Mouse (Mus musculus): Measurements from ENCODE around the gene Tbrg4. TPM values are rescaled to one million over a fixed set of nuclear protein-coding genes. Genes with fewer than 3 reads are reported as not detected.

Tbrg4 gene
- 29.3 and 35.2 TPM in 2 replicates for polyA plus RNA-seq (2015; fragmentation: Nextera tagmentation; extraction: Ambion mirVana)

- H3K9ac ChIP-seq (ENCODE audit: low read depth, low read length): peak within 1 kb of the TSS; percentile 85
- H3K4me1 ChIP-seq (ENCODE audit: control insufficient read depth, insufficient read depth, low read depth, low read length): peaks cover 29% of the 10 kb centered on the region
- H3K27me3 ChIP-seq (replicated peaks; ENCODE audit: control insufficient read depth, insufficient read depth, low read length): no peaks in the 10 kb centered on the region
- H3K36me3 ChIP-seq (ENCODE audit: control insufficient read depth, insufficient read depth, low read length): peaks cover 18% of the 10 kb centered on the region
- no peaks in the 10 kb centered on the region for H3K9me3 ChIP-seq (ENCODE audit: control insufficient read depth, low read length)
- ATAC-seq: peak; percentile 95
- peak within 1 kb of the TSS; percentile 79 for H3K4me3 ChIP-seq (ENCODE audit: low read length)
- WGBS: under 1% methylated on average over 66 of the region's 66 CpGs
- peak within 1 kb of the TSS; percentile 86 for H3K27ac ChIP-seq (ENCODE audit: low read depth, low read length)
- peak within 1 kb of the TSS; percentile 92 for H3K4me2 ChIP-seq (ENCODE audit: low read length)
These were observed at the start of gene Tbrg4 for GRCm38 (mm10) chr11:6625478-6626387. TSS of gene Tbrg4 (minus strand) at chr11:6626067.

GRCm38 (mm10) chr11:6675402-6675801 lies 49.5 kb upstream of the Tbrg4 start:
- no peaks in the 10 kb centered on the region for H3K27me3 ChIP-seq (replicated peaks; ENCODE audit: control insufficient read depth, insufficient read depth, low read length)
- H3K9ac ChIP-seq (ENCODE audit: low read depth, low read length): no peak overlapping the region
- 66% methylated on average over 7 of the region's 7 CpGs for WGBS
- no peak overlapping the region for H3K4me2 ChIP-seq (ENCODE audit: low read length)
- no peaks in the 10 kb centered on the region for H3K9me3 ChIP-seq (ENCODE audit: control insufficient read depth, low read length)
- H3K4me3 ChIP-seq (ENCODE audit: low read length): no peak overlapping the region
- H3K27ac ChIP-seq (ENCODE audit: low read depth, low read length): no peak overlapping the region
- H3K36me3 ChIP-seq (ENCODE audit: control insufficient read depth, insufficient read depth, low read length): no peaks in the 10 kb centered on the region
- no peak for ATAC-seq
- peaks cover 2% of the 10 kb centered on the region; the same call in 1 of the 2 replicates for H3K4me1 ChIP-seq (ENCODE audit: control insufficient read depth, insufficient read depth, low read depth, low read length)

- Histone ChIP-seq H3K4me1 (ENCODE audit: control insufficient read depth, insufficient read depth, low read depth, low read length) (no peaks in the 10 kb centered on the region; the same call in 1 of the 2 replicates), H3K9ac (ENCODE audit: low read depth, low read length) (no peak overlapping the region), H3K36me3 (ENCODE audit: control insufficient read depth, insufficient read depth, low read length) (no peaks in the 10 kb centered on the region), H3K27me3 (replicated peaks; ENCODE audit: control insufficient read depth, insufficient read depth, low read length) (no peaks in the 10 kb centered on the region), H3K4me3 (ENCODE audit: low read length) (no peak overlapping the region), H3K27ac (ENCODE audit: low read depth, low read length) (no peak overlapping the region), H3K9me3 (ENCODE audit: control insufficient read depth, low read length) (no peaks in the 10 kb centered on the region), H3K4me2 (ENCODE audit: low read length) (no peak overlapping the region)
- no peak for ATAC-seq
- WGBS: 89% methylated on average over 9 of the region's 9 CpGs
These were observed 48.8 kb upstream of the Tbrg4 start for GRCm38 (mm10) chr11:6674701-6675100.

GRCm38 (mm10) chr11:6670826-6671225 lies 45.0 kb upstream of the Tbrg4 start:
- no peak overlapping the region for H3K4me3 ChIP-seq (ENCODE audit: low read length)
- no peak overlapping the region for H3K9ac ChIP-seq (ENCODE audit: low read depth, low read length)
- 91% methylated on average over 4 of the region's 4 CpGs for WGBS
- ATAC-seq: no peak
- no peak overlapping the region for H3K27ac ChIP-seq (ENCODE audit: low read depth, low read length)
- H3K27me3 ChIP-seq (replicated peaks; ENCODE audit: control insufficient read depth, insufficient read depth, low read length): no peaks in the 10 kb centered on the region
- H3K4me2 ChIP-seq (ENCODE audit: low read length): no peak overlapping the region
- H3K4me1 ChIP-seq (ENCODE audit: control insufficient read depth, insufficient read depth, low read depth, low read length): no peaks in the 10 kb centered on the region
- H3K9me3 ChIP-seq (ENCODE audit: control insufficient read depth, low read length): 0 out of 2 replicates have a peak, but pooled peaks cover 2% of the 10 kb centered on the region
- H3K36me3 ChIP-seq (ENCODE audit: control insufficient read depth, insufficient read depth, low read length): no peaks in the 10 kb centered on the region

GRCm38 (mm10) chr11:6670044-6670443 lies 44.2 kb upstream of the Tbrg4 start:
- no peaks in the 10 kb centered on the region for H3K27me3 ChIP-seq (replicated peaks; ENCODE audit: control insufficient read depth, insufficient read depth, low read length)
- H3K9me3 ChIP-seq (ENCODE audit: control insufficient read depth, low read length): 0 out of 2 replicates have a peak, but pooled peaks cover 2% of the 10 kb centered on the region
- no peaks in the 10 kb centered on the region for H3K4me1 ChIP-seq (ENCODE audit: control insufficient read depth, insufficient read depth, low read depth, low read length)
- H3K27ac ChIP-seq (ENCODE audit: low read depth, low read length): no peak overlapping the region
- no peak for ATAC-seq
- H3K4me3 ChIP-seq (ENCODE audit: low read length): no peak overlapping the region
- H3K4me2 ChIP-seq (ENCODE audit: low read length): no peak overlapping the region
- WGBS: 55% methylated on average over 2 of the region's 2 CpGs
- H3K36me3 ChIP-seq (ENCODE audit: control insufficient read depth, insufficient read depth, low read length): no peaks in the 10 kb centered on the region
- no peak overlapping the region for H3K9ac ChIP-seq (ENCODE audit: low read depth, low read length)

GRCm38 (mm10) chr11:6669041-6669440 lies 43.2 kb upstream of the Tbrg4 start:
- 0 out of 2 replicates have a peak, but pooled peaks cover 2% of the 10 kb centered on the region for H3K9me3 ChIP-seq (ENCODE audit: control insufficient read depth, low read length)
- no peaks in the 10 kb centered on the region for H3K27me3 ChIP-seq (replicated peaks; ENCODE audit: control insufficient read depth, insufficient read depth, low read length)
- H3K4me3 ChIP-seq (ENCODE audit: low read length): no peak overlapping the region
- no peaks in the 10 kb centered on the region for H3K36me3 ChIP-seq (ENCODE audit: control insufficient read depth, insufficient read depth, low read length)
- H3K4me1 ChIP-seq (ENCODE audit: control insufficient read depth, insufficient read depth, low read depth, low read length): no peaks in the 10 kb centered on the region
- ATAC-seq: no peak
- no peak overlapping the region for H3K4me2 ChIP-seq (ENCODE audit: low read length)
- WGBS: 12% methylated on average over 9 of the region's 9 CpGs
- H3K27ac ChIP-seq (ENCODE audit: low read depth, low read length): no peak overlapping the region
- no peak overlapping the region for H3K9ac ChIP-seq (ENCODE audit: low read depth, low read length)

- H3K4me2 ChIP-seq (ENCODE audit: low read length): no peak overlapping the region
- no peaks in the 10 kb centered on the region for H3K27me3 ChIP-seq (replicated peaks; ENCODE audit: control insufficient read depth, insufficient read depth, low read length)
- H3K4me3 ChIP-seq (ENCODE audit: low read length): no peak overlapping the region
- no peak overlapping the region for H3K27ac ChIP-seq (ENCODE audit: low read depth, low read length)
- H3K9ac ChIP-seq (ENCODE audit: low read depth, low read length): no peak overlapping the region
- H3K36me3 ChIP-seq (ENCODE audit: control insufficient read depth, insufficient read depth, low read length): no peaks in the 10 kb centered on the region
- 0 out of 2 replicates have a peak, but pooled peaks cover 2% of the 10 kb centered on the region for H3K9me3 ChIP-seq (ENCODE audit: control insufficient read depth, low read length)
- no peaks in the 10 kb centered on the region for H3K4me1 ChIP-seq (ENCODE audit: control insufficient read depth, insufficient read depth, low read depth, low read length)
- WGBS: 88% methylated on average over 2 of the region's 2 CpGs
- no peak for ATAC-seq
These were observed 40.8 kb upstream of the Tbrg4 start for GRCm38 (mm10) chr11:6666634-6667033.

- Histone ChIP-seq H3K9ac (ENCODE audit: low read depth, low read length) (no peak overlapping the region), H3K4me1 (ENCODE audit: control insufficient read depth, insufficient read depth, low read depth, low read length) (peaks cover 4% of the 10 kb centered on the region), H3K27me3 (replicated peaks; ENCODE audit: control insufficient read depth, insufficient read depth, low read length) (no peaks in the 10 kb centered on the region), H3K9me3 (ENCODE audit: control insufficient read depth, low read length) (no peaks in the 10 kb centered on the region), H3K4me3 (ENCODE audit: low read length) (no peak overlapping the region), H3K4me2 (ENCODE audit: low read length) (no peak overlapping the region), H3K36me3 (ENCODE audit: control insufficient read depth, insufficient read depth, low read length) (no peaks in the 10 kb centered on the region), H3K27ac (ENCODE audit: low read depth, low read length) (no peak overlapping the region)
- no peak for ATAC-seq
- 50% methylated on average over 14 of the region's 14 CpGs for WGBS
These were observed 35.3 kb upstream of the Tbrg4 start for GRCm38 (mm10) chr11:6661206-6661605.

- Histone ChIP-seq H3K9me3 (ENCODE audit: control insufficient read depth, low read length) (no peaks in the 10 kb centered on the region), H3K4me2 (ENCODE audit: low read length) (peak within 1 kb of the TSS; percentile 90), H3K4me1 (ENCODE audit: control insufficient read depth, insufficient read depth, low read depth, low read length) (peaks cover 4% of the 10 kb centered on the region), H3K27me3 (replicated peaks; ENCODE audit: control insufficient read depth, insufficient read depth, low read length) (peaks cover 3% of the 10 kb centered on the region), H3K4me3 (ENCODE audit: low read length) (peak within 1 kb of the TSS; percentile 51), H3K36me3 (ENCODE audit: control insufficient read depth, insufficient read depth, low read length) (no peaks in the 10 kb centered on the region), H3K9ac (ENCODE audit: low read depth, low read length) (peak within 1 kb of the TSS; percentile 70), H3K27ac (ENCODE audit: low read depth, low read length) (0 out of 2 replicates have a peak within 1 kb of the TSS, but pooled peaks have one; percentile 29)
- WGBS: 1% methylated on average over 18 of the region's 18 CpGs
- peak; percentile 82 for ATAC-seq
These were observed 32.4 kb upstream of the Tbrg4 start, which contains the start of gene Ramp3 for GRCm38 (mm10) chr11:6658271-6658670. TSS of gene Ramp3 (plus strand) at chr11:6658521.

All from hindbrain, embryonic 16.5 days (tissue).